8 mouse cellular contexts compared by ENCODE assay signal in genomic region chr11:6605491-6606399, GRCm38 (mm10). TPM values are rescaled to one million over a fixed set of nuclear protein-coding genes. Genes with fewer than 3 reads are reported as not detected.
DNase-seq lines count a peak whose midpoint lies in the region; ATAC-seq and TF ChIP-seq lines count a peak whose summit lies in the region.

Gene Nacad, minus strand, starts transcription at chr11:6606053.

- H3K27me3 ChIP-seq in lung, embryonic 16.5 days (ENCODE audit: control insufficient read depth, insufficient read depth, low read depth, low read length): peaks cover 19% of the 10 kb centered on the region
- H3K27me3 ChIP-seq in hindbrain, embryonic 11.5 days (ENCODE audit: control insufficient read depth, insufficient read depth, low read length): peaks cover 4% of the 10 kb centered on the region
- H3K27me3 ChIP-seq in midbrain, postnatal 0 days (ENCODE audit: insufficient read depth, low read length): no peaks in the 10 kb centered on the region

- peak within 1 kb of the TSS; percentile 68 for H3K4me2 ChIP-seq in lung, embryonic 16.5 days (ENCODE audit: low read depth, low read length)
- H3K4me2 ChIP-seq in hindbrain, embryonic 11.5 days (replicated peaks; ENCODE audit: low read depth, low read length): peak within 1 kb of the TSS; percentile 57
- peak within 1 kb of the TSS; percentile 87 for H3K4me2 ChIP-seq in midbrain, postnatal 0 days (ENCODE audit: low read depth, low read length, poor library complexity, severe bottlenecking)

- no peaks in the 10 kb centered on the region for H3K9me3 ChIP-seq in lung, embryonic 16.5 days (ENCODE audit: control insufficient read depth, low read length)
- H3K9me3 ChIP-seq in hindbrain, embryonic 11.5 days (ENCODE audit: control insufficient read depth, low read length): no peaks in the 10 kb centered on the region
- no peaks in the 10 kb centered on the region for H3K9me3 ChIP-seq in midbrain, postnatal 0 days (ENCODE audit: low read length)

- H3K4me3 ChIP-seq in lung, embryonic 16.5 days (ENCODE audit: low read length): peak within 1 kb of the TSS; percentile 46
- H3K4me3 ChIP-seq in hindbrain, embryonic 11.5 days (ENCODE audit: low read depth, low read length): peak within 1 kb of the TSS; percentile 52
- H3K4me3 ChIP-seq in midbrain, postnatal 0 days (ENCODE audit: low read depth, low read length): peak within 1 kb of the TSS; percentile 66

- H3K36me3 ChIP-seq in lung, embryonic 16.5 days (ENCODE audit: control insufficient read depth, insufficient read depth, low read length): no peaks in the 10 kb centered on the region
- no peaks in the 10 kb centered on the region for H3K36me3 ChIP-seq in hindbrain, embryonic 11.5 days (ENCODE audit: control insufficient read depth, insufficient read depth, low read length)
- H3K36me3 ChIP-seq in midbrain, postnatal 0 days (ENCODE audit: insufficient read depth, low read length): peaks cover 20% of the 10 kb centered on the region

- H3K9ac ChIP-seq in lung, embryonic 16.5 days (ENCODE audit: low read length): peak within 1 kb of the TSS; percentile 43; the same call in 1 of the 2 replicates
- peak within 1 kb of the TSS; percentile 77 for H3K9ac ChIP-seq in hindbrain, embryonic 11.5 days (ENCODE audit: low read depth, low read length)
- peak within 1 kb of the TSS; percentile 92 for H3K9ac ChIP-seq in midbrain, postnatal 0 days (replicated peaks; ENCODE audit: low read length, poor library complexity, severe bottlenecking)

- ATAC-seq in lung, embryonic 16.5 days (ENCODE audit: low read depth): peak; percentile 32
- ATAC-seq in hindbrain, embryonic 11.5 days (ENCODE audit: low FRiP score): peak; percentile 91
- ATAC-seq in midbrain, postnatal 0 days (ENCODE audit: low FRiP score): peak; percentile 92

- intact Hi-C loops in left cerebral cortex, postnatal 25 days (cut with DNase I): loop anchor here (2.0 kb wide), 1 partner anchor 59 kb away; the partner anchor contains the start of gene Ccm2

- WGBS in lung, embryonic 16.5 days: 6% methylated on average over 33 of the region's 41 CpGs
- WGBS in hindbrain, embryonic 11.5 days: 6% methylated on average over 35 of the region's 41 CpGs
- WGBS in midbrain, postnatal 0 days: 1% methylated on average over 26 of the region's 41 CpGs

- DNase-seq in lung, postnatal 25 days (ENCODE audit: low spot score): no peak
- peak; percentile 74 for DNase-seq in embryo, embryonic 11 days
- DNase-seq in hindbrain, embryonic 11.5 days (ENCODE audit: low spot score): peak; percentile 79
- DNase-seq in left cerebral cortex, postnatal 25 days (ENCODE audit: low spot score in 2 of 2): peak; percentile 82 to 93
- DNase-seq in midbrain, postnatal 0 days (ENCODE audit: low spot score): peak; percentile 96
- DNase-seq in spleen, adult 12 weeks (ENCODE audit: low spot score): no peak
- DNase-seq in ovary, postnatal 36 days (ENCODE audit: low spot score): no peak

- H3K27ac ChIP-seq in lung, embryonic 16.5 days (ENCODE audit: low read length): no peak within 1 kb of the TSS
- H3K27ac ChIP-seq in hindbrain, embryonic 11.5 days (ENCODE audit: low read depth, low read length): peak within 1 kb of the TSS; percentile 85
- H3K27ac ChIP-seq in midbrain, postnatal 0 days (ENCODE audit: low read depth, low read length): peak within 1 kb of the TSS; percentile 96

- peaks cover 24% of the 10 kb centered on the region for H3K4me1 ChIP-seq in lung, embryonic 16.5 days (replicated peaks; ENCODE audit: control insufficient read depth, insufficient read depth, low read length)
- peaks cover 2% of the 10 kb centered on the region; the same call in 1 of the 2 replicates for H3K4me1 ChIP-seq in hindbrain, embryonic 11.5 days (replicated peaks; ENCODE audit: control insufficient read depth, insufficient read depth, low read length)
- peaks cover 20% of the 10 kb centered on the region for H3K4me1 ChIP-seq in midbrain, postnatal 0 days (ENCODE audit: insufficient read depth, low read length)

- peak; percentile 49 for TF ChIP-seq CTCF in midbrain, postnatal 0 days (IDR thresholded peaks at IDR 0.05)

RNA-seq across cellular contexts. Expression of gene Nacad, which starts in this region (rescaled TPM):
- 1.6 TPM in 2 replicates for polyA plus RNA-seq in lung, embryonic 16.5 days (2015; fragmentation: Nextera tagmentation; extraction: Ambion mirVana)
- polyA plus RNA-seq in hindbrain, embryonic 11.5 days (2014; fragmentation: Nextera tagmentation; extraction: Ambion mirVana): 44.3 and 44.8 TPM in 2 replicates
- 10 to 100 TPM; 42.4 to 46.6 TPM for total RNA-seq in left cerebral cortex, postnatal 25 days (2021)
- 86.9 and 92.3 TPM in 2 replicates for total RNA-seq in midbrain, postnatal 0 days (2014; rRNA removed)
- 67.6 and 68.0 TPM in 2 replicates for polyA plus RNA-seq in midbrain, postnatal 0 days (2015; fragmentation: Nextera tagmentation; extraction: Ambion mirVana)

Comparison
In these comparisons a context has a peak if more than half of its experiments do, and no peak if none do; other contexts are left out.
1. RNA of gene Nacad (polyA plus RNA-seq): 67.6 to 68.0 TPM in midbrain, postnatal 0 days and 44.3 to 44.8 TPM in hindbrain, embryonic 11.5 days; 1.6 TPM in lung, embryonic 16.5 days; every median in the first group is over 10 times any median in the second.
2. ATAC-seq: peak in every context shown above with its lines; median percentile 92 in midbrain, postnatal 0 days; 91 in hindbrain, embryonic 11.5 days; 32 in lung, embryonic 16.5 days.
3. DNase-seq: peak in embryo, embryonic 11 days (single experiment), hindbrain, embryonic 11.5 days (single experiment), left cerebral cortex, postnatal 25 days (2 of 2) and midbrain, postnatal 0 days (single experiment); none in lung, postnatal 25 days (single experiment), spleen, adult 12 weeks (single experiment) and ovary, postnatal 36 days (single experiment).
4. Peak in every context shown above with its lines, with median percentiles within 50 percentile points of each other: H3K4me2 ChIP-seq, H3K4me3 ChIP-seq and H3K9ac ChIP-seq.